Mouse (Mus musculus): ENCODE results near the gene Cyb5b.
A peak's percentile ranks its signal among the peaks of the same experiment; 100 is the strongest.

Gene Cyb5b

GRCm38 (mm10) chr8:107150404-107151157 lies at the start of gene Cyb5b:
TSS of gene Cyb5b (plus strand) at chr8:107150640.
- peak; percentile 97 for DNase-seq (ENCODE audit: low read depth, low spot score)

- DNase-seq (ENCODE audit: low read depth, low spot score), result peak; percentile 88
Observed at GRCm38 (mm10) chr8:107104547-107104946, 45.9 kb upstream of the Cyb5b start.

- DNase-seq (ENCODE audit: low read depth, low spot score), result peak; percentile 66
Observed at GRCm38 (mm10) chr8:107108089-107108488, 42.4 kb upstream of the Cyb5b start.

GRCm38 (mm10) chr8:107108978-107109720 lies 41.3 kb upstream of the Cyb5b start:
- peak; percentile 99 for DNase-seq (ENCODE audit: low read depth, low spot score)

GRCm38 (mm10) chr8:107109816-107110435 lies 40.5 kb upstream of the Cyb5b start:
- DNase-seq (ENCODE audit: low read depth, low spot score), result peak; percentile 73

- peak; percentile 87 for DNase-seq (ENCODE audit: low read depth, low spot score)
Observed at GRCm38 (mm10) chr8:107110629-107111330, 39.7 kb upstream of the Cyb5b start.

- DNase-seq (ENCODE audit: low read depth, low spot score), result no peak
Observed at GRCm38 (mm10) chr8:107111340-107112105, 38.9 kb upstream of the Cyb5b start.

- peak; percentile 72 for DNase-seq (ENCODE audit: low read depth, low spot score)
Observed at GRCm38 (mm10) chr8:107113209-107113608, 37.2 kb upstream of the Cyb5b start.

GRCm38 (mm10) chr8:107114150-107115007 lies 36.1 kb upstream of the Cyb5b start:
- DNase-seq (ENCODE audit: low read depth, low spot score), result no peak

- no peak for DNase-seq (ENCODE audit: low read depth, low spot score)
Observed at GRCm38 (mm10) chr8:107115008-107115320, 35.5 kb upstream of the Cyb5b start.

GRCm38 (mm10) chr8:107116023-107116422 lies 34.4 kb upstream of the Cyb5b start:
- peak; percentile 91 for DNase-seq (ENCODE audit: low read depth, low spot score)

- DNase-seq (ENCODE audit: low read depth, low spot score), result no peak
Observed at GRCm38 (mm10) chr8:107117019-107117418, 33.4 kb upstream of the Cyb5b start.

GRCm38 (mm10) chr8:107118803-107119233 lies 31.6 kb upstream of the Cyb5b start:
- DNase-seq (ENCODE audit: low read depth, low spot score), result no peak

GRCm38 (mm10) chr8:107119412-107119811 lies 31.0 kb upstream of the Cyb5b start:
- DNase-seq (ENCODE audit: low read depth, low spot score), result no peak

- peak; percentile 76 for DNase-seq (ENCODE audit: low read depth, low spot score)
Observed at GRCm38 (mm10) chr8:107120806-107121205, 29.6 kb upstream of the Cyb5b start.

GRCm38 (mm10) chr8:107121681-107122291 lies 28.7 kb upstream of the Cyb5b start:
- no peak for DNase-seq (ENCODE audit: low read depth, low spot score)

- DNase-seq (ENCODE audit: low read depth, low spot score), result no peak
Observed at GRCm38 (mm10) chr8:107123063-107123614, 27.3 kb upstream of the Cyb5b start.

GRCm38 (mm10) chr8:107124343-107124742 lies 26.1 kb upstream of the Cyb5b start:
- DNase-seq (ENCODE audit: low read depth, low spot score), result no peak
